Mouse (Mus musculus): ENCODE results near the gene Pacs2.
A peak's percentile ranks its signal among the peaks of the same experiment; 100 is the strongest.

Gene Pacs2

DNA sequence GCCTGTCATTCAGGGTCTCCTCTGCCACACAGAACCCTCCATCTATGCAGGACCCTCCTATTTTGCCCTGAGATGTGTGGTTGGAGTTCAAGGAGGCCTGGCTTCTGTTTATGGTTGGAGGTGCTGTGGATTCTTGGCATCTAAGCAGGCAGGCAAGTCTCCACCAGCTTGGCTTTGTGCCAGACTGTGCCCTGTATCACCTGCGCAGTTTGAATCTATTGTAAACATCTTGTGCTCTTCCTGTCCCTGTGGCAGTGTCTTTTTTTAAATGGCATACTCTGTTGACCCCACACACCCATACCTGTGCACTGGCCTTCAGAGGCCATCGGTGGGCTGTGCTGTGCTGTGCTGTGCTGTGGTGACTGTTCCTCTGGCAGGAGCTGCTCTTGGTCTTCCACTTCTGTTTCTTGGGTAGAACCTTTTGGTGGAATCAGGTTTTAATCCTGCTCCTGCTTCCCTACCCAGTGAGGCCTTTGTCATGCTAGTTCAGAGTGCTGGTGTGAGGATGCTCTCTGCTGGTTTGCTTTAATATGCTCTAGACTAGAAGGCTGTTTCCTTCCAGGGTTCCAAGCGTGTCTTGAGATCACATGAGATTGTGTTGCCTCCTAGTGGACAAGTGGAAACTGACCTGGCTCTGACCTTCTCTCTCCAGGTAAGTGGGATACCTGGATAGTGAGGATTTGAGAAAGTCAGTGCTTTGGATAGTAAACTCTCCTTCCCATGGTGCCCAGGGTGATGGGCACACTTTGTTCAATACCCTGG, 30.8 kb downstream of the Pacs2 start:
- DNase-seq, result no peak

DNA sequence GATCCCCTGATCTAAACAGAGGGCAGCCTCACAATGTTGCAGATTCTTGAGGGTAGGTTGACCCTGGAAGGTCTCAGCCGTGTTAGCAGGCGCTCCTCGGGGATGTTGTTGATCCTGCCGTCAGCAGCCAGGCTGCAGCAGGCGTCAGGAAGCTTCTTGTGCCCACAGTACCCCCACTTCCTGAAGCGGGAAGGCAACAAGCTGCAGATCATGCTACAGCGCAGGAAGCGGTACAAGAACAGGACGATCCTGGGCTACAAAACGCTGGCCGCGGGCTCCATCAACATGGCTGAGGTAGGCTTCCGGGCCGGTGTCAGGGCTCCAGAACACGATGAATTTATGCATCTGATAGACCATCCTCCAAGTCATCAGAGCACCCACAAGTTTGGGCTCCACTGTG, 32.6 kb downstream of the Pacs2 start:
- no peak for DNase-seq

DNA sequence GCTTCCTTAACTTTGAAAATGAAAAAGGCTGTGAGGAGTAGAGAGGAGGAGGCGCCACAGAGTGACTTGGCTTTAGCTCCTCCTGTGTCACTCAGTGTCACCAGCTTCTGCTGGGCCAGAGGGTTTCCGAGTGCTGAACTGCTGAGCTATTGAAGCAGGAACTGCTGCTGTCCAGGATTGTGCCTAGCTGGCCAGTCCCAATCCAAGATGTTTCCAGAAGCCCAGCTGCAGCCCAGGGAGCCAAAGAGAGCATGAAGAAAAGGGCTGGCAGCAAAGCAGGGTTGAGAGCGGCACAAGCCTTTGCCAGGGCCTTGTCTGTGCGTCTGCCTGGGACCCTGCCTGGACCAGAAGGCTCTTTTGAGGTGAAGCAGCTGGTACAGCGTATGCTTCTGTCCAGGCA, 33.8 kb downstream of the Pacs2 start:
- DNase-seq, result no peak

DNA sequence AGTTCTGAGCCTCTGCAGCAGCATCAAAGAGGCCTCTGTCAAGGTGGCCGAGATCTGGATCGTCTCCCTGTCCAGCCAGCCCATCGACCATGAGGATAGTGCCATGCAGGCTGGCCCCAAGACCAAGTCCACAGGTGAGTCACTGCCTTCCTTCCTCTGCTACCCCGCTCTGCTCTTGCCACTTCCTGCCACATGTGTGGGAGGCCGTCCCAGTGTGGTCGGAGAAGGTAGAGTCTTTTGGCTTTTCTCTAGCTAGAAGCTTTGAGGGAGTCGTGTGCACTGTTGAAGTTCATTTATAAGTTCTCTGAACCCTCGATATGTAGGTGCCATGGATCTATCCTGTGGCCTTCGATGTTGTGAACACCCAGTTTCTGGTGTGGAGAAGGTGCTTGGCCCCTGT, 35.5 kb downstream of the Pacs2 start:
- no peak for DNase-seq

DNA sequence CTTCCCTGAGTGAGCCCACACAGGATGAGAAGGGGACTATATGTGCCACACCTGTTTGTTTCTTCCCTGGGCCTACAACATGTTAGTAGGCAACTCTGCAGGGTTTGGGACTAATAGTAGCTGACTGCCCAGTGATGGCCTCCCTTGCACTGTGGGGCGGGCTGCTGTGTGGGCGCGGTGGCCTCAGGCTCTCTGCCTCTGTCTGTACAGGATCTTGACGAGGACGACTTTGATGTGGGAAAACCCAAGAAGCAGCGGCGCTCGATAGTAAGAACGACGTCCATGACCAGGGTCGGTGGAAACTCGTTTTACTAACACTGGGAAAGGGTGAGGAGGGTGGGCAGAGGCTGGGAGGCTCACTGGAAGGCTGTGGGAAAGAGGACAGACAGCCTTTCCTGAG, 36.4 kb downstream of the Pacs2 start:
- no peak for DNase-seq

DNA sequence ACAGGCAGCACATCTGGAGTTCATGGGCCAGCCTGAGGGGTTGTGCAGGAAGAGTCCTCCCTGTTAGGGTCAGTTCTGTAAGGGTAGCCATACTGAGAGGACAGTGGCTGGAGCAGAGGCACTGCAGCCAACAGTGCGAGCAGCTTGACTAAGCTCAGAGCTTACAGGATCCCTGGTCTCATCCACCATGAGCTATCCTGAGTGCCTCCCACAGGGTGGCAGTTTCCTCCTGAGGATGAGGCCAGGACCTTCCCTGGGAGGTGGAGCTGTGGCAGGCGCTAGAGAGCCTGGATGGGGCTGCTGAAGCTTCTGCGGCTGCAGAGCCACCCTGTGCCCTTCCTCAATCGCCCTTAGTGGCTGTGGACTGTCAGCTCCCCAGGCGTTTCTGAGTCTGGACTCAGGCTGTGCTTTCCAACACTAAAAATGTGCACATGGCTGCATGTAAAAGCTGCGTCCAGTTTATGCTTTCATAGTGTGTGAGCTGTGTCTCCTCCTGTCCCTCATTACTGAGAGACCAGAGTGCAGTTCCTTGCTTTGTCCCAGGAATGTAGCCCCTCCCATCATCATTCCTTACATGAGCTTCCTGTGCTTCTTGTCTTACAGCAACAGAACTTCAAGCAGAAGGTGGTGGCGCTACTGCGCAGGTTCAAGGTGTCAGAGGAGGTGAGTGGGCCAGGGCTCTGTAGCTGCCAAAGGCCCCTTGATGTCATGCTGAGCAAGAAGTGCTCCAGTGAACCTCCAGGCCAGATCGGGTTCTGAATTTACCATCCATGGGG, 37.5 kb downstream of the Pacs2 start:
- no peak for DNase-seq

DNA sequence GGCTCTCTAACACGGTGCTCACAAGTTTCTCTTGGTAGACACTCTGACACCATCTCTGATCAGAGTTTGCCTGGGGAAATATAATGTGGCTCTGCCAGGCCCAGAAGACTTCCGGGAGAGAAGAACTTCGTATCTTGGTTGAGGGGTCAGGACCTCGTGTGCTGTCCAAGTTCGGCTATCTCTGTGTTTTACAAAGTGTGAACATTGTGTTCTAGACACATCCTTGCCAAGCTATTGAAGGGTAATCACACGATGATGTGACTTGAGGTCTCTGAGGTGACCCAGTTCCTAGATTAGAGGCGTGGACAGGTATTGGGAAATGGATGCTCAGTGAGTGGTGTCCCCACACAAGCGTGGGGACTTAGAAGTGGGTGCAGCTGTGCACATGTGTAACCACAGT, 41.8 kb downstream of the Pacs2 start:
- DNase-seq, result no peak

DNA sequence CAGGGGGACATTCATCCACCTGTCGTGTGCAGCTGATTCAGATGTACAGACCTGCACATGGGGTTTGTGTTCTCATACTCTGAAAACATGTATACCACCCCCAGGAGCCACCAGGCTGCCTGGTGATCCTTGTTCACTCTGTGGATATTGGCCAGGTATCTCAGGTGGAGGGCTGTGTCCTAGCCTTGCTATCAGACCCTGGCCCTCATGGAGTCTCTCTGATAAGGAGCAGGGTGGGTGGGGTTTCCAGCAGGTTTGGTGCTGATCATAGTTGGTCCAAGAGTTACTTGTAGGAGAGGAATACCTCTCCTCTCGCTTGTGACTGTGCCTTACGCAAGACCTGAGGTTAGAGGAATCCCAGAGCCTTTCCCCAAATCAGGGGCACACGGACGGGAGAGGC, 45.9 kb downstream of the Pacs2 start:
- no peak for DNase-seq

DNA sequence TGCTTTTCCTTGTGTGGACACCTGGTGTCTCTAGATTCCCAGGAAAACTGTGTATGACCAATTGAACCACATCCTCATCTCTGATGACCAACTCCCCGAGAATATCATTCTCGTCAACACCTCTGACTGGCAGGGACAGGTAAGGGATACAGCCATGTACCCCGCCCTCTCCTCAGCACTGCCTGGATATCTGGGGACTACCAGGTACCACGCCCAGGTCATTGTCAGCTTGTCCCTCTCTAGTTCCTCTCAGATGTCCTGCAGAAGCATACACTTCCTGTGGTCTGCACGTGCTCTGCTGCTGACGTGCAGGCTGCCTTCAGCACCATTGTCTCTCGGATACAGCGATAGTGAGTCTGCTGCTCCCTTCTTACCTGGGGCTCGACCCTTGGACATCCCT, 47.3 kb downstream of the Pacs2 start:
- DNase-seq, result no peak

DNA sequence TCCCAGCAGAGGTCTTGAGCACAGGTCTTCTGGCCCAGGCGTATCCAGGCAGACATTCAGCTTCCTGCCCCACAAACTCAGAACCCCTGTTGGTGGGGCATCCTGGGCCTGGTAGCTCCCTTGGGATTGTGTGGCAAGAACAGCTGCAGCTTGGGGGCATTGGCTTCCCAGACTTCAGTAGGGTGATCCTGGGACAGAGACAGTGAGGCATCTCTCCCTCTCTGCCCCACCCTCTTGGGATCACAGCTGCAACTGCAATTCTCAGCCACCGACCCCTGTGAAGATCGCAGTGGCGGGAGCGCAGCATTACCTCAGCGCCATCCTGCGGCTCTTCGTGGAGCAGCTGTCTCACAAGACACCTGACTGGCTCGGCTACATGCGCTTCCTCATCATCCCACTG, 47.9 kb downstream of the Pacs2 start:
- DNase-seq, result no peak

DNA sequence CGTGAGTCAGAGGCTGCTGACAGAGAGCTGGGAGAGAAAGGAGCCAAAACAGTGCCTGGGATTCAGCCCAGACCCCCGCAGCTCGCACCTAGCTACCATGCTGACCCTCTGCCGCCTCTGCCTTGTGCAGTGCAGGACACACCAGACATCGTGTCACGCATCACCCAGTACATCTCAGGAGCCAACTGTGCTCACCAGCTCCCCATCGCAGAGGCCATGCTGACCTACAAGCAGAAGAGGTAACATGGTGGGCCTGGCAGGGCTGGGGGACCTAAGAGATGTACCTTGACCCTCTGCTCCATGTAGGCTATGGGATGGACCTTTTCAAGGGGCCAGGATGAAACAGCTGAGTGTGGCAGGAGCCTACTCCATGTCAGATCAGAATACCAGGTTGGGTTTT, 49.4 kb downstream of the Pacs2 start:
- no peak for DNase-seq

DNA sequence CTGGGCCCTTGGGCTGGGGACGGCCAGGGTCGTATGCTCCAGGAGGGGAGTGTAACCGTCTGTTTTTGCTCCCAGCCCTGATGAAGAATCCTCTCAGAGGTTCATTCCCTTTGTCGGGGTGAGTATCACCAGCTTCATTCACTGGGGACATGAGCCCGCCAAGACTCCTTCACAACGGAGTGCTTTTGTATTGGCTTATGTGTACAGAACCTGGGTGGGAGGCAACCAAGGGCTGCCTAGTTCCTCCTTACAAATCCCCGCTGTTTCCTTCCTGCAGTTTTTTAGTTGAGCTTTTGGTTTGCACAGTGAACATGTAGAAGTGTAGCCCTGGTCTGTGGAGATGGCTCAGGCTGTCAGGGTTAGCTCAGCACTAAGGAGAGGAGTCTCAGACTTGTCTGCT, 53.7 kb downstream of the Pacs2 start:
- no peak for DNase-seq

DNA sequence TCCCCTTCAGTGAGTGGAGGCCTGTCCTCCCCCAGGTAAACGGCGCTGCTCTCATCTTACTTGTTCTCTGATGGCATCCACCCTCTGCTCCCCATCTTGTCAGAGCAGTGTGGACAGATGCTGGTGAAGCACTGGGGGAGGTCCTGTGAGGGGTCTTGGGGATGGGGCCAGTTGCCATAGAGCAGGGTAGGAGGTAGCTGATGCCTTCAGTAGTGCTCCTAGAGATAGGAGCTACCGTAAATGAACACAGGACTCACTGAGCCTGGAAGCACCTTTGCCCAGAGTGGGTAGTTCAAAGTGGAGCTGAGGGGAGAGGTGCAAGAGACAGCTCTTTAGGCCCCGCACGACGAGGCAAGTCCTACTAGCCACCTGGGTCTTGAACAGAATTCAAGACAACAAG, 55.1 kb downstream of the Pacs2 start:
- no peak for DNase-seq

DNA sequence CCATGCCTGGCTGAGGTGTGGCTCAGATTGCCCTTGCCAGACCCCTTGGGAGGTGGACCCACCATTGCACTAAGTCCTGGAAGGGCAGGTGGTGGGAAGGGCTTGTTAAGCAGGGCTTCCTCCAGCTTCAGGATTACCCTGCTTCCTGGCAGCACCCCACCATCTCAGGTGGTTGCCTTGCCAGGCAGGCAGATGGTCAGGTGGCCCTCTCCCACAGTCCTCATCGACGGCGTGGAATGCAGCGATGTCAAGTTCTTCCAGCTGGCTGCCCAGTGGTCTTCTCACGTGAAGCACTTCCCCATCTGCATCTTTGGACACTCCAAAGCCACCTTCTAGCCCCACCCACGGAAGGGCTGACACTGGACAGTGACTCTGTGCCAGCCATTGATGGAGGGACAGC, 57.0 kb downstream of the Pacs2 start:
- DNase-seq, result no peak

DNA sequence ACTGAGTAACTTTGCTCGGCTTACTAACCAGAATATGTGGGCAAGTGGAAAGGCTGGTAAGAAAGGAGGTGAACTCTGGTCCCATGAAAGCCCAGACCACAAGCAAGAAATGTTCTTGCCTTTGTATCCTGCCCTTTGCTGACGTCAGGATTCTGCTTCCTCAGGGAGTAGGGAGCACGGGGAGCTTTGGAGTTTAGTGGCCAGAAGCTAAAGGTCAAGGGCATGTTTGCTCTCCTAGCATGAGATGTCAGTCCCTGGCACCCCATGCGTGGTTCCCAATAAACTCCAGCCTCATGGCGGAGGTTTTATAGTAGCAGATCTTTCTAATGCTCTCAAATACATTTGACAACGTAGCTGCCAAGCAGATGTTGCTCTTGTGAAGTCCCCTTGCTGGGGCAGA, 57.5 kb downstream of the Pacs2 start:
- no peak for DNase-seq

DNA sequence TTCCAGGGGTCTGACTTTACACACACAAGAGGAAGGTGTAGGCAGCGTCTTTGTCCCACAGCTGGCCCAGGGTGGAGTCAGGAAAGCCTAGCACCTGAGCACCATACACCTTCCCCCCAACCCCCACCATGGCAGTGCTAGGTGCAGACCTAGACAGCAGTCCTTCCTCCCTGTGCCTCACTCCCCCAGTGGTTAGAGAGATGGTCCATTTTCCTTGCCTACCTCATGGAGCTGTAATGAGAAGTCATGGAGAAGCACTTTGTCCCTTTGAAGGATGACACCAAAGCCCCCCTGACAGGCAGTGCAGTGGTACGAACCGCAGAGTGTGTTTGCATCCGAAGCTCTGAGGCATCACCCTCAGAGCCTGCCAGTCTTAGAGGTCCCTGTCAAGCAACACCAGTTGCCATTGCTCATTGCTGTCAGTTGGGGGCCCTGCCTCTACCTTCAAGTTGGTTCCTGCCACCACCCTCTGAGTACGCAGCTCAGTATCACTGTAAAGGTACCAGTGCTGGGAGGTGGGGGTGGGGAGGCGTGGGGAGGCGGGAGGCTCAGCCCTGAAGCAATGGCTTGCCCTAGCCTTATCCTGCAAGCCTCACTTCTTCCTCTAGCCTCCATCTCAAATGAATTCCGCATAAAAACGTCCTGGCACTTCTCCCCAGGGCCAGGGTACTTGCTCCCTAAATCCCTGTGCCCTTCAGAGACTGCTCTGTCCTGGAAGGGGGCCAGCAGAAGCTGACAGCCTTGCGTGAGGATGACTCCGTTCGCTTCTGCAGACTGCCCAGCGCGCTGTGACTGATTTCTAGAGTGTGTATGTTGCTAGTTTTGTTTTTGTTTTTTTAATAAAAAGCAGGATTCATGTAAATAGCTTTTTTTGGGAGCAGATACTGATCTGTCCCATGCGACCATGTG, 59.4 kb downstream of the Pacs2 start:
- peak; percentile 64 for DNase-seq

DNA sequence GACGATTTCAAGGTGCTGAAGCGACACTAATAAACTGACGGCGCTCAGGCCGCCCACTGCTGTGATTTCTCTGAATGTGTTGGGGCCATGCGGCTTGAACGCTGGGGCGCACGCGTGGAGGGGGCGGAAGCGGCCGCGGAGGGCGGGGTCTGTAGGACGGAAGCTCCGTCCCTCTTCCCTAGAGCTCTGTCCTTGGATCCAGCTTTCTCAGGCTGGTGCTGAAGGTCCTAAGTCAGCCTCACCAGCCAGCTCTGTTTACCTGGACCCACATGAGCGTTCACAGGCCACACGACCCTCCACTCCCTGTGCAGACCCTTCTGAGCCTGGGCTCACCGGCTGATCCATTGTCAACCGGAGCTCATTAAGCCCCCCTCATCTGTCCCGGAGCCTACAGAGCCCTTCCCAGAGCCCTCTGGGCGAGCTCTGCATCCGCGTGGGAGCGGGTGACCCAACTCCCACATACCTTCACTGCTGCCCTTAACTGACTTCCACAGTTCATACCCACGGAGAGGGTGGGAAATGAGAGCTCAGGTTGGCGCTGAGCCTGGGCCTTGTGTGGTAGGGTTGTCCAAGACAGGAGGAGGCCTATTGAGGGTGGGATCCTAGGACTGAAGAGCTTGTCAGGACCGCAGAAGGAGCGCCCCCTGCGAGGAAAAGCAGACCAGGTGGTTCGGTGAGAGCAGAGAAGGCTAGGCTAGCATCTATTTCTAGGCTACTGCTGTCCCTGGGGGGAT, 60.2 kb downstream of the Pacs2 start, which contains the start of gene Tex22:
Gene Tex22 (plus strand): TSS at position 174 of the 734 bp plus-strand sequence.
- peak; percentile 89 for DNase-seq

DNA sequence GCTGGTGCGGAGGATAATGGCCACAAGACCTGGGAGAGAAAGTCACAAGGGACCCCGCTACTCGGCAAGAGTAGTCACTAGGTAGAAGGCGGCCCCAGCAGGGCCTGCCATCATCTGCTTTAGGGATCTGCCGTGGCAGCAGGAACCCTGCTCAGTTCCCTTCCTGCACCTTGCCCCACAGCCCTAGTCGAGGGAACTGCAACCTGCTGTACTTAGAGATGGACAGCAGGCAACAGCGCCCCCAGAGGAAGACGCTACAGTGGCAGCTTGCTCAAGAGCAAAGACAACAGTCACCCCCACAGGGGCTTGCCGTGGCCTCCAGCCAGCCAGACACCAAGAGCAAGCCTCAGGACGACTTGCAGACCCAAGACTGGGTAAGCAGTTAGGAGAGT, 60.8 kb downstream of the Pacs2 start:
- DNase-seq, result peak; percentile 92

DNA sequence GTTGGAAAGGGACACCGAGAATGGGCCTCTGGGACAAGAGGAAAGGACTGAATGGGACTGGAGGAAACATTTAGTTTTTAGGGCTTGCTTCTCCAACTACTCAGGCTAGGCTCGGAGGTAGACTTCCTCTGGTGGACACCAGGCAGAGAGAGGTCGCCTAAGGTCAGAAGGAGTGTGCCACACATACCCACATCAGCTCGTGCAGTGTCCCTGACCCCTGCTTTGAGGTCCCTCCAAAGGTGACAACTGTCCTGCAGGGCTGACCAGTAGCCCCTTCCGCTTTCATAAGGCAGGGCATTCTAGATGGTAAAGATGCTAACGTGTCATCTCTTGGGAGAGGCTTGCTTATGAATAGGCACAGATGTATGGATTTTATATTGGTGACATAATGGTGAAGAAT, 61.2 kb downstream of the Pacs2 start:
- DNase-seq, result no peak

DNA sequence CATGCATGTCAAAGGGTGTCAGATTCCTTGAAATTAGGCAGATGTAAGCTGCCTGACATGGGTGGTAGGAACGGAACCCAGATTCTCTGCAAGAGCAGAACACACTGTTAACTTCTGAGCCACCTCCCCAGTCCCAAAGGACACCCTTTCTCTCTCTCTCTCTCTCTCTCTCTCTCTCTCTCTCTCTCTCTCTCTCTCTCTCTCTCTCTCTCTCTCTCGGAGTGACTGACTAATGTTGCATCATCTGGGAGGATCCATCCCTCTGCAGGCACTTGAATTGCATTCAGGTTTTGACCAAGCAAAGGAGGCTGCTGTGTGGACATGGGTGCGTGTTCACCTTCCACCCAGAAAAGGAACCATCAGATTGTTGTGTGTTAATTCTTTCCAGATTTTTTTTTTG, 73.0 kb downstream of the Pacs2 start:
- no peak for DNase-seq

DNA sequence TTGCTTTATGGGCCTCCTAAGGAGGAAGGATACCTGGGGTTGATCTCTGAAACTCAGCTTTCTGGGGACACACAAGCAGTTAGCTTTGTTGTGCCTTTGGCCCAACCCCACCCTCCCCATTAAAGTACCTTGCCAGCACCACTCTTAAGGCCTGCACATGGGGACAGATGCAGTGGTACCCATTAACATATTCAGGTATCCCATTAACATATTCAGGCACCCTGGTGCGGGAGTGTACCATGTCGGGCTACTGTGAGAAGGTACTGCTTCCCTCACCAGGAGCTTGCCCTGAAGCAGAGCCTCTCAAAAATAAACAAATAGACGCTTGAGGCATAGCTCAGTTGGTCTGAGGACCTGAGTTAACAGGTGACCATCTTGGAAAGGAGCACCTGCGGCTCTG, 73.7 kb downstream of the Pacs2 start:
- no peak for DNase-seq

DNA sequence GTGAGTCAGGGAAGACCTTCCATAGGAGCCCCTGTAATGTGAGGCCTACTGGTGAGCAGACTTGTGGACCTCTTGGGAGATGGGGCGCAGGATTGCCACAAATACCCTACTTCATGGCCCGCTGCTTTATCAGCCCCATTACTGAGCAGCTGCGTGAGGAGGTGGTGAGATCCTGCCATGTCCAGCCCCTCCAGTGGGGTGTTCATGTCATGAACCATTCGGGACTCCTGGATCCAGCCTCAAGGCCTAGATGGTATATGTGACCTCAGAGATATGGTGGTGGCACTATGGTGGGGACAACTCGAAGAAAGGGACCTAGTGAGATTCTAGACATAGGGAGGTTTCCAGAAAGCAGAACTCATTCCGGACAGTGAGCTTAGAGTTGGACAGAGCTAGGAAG, 74.8 kb downstream of the Pacs2 start:
- no peak for DNase-seq

DNA sequence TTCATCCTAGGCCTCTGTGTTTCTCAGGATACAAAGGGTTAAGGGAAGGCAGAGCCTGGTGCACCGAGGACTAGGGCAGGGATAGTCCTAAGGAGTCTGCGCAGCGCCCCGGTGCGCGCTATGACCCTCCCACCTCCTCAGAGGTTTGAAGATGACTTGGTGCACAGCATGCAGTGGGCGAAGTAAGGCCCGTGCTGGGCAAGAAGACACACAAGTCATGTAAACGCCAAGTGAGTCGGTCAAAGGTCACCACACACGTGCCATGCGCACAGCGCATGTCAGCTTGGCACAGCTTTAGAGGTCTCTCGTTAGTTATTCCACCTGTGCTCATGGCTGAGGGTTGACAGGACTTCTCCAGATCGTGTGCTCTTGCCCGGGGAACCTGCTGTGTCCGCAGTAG, 75.7 kb downstream of the Pacs2 start:
- DNase-seq, result no peak
